Mouse (Mus musculus): ENCODE results near the gene Pkig.

DNA sequence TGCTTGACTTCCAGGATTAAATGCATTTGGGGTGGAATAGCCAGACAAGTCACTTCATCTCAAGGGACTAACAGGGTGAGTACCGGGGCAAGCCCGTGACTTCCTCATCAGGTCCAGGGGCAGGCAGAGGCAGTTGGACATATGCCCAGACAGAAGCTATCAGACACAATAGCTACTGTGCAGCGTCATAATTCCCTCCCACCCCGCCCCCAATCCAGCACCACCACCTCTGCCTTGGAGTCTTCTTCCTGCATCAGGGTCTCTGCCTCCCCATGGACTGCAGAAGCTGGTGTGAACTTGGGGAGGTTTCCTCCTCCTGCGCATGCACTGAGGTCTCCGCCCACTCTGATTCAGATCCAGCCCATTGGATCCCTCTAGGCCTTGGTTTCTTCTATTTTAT lies 77.8 kb downstream of the Pkig start:
- no peak for TF ChIP-seq KAT2A (IDR thresholded peaks at IDR 0.05; ENCODE audit: insufficient replicate concordance, low read length)
- TF ChIP-seq ZKSCAN1 (IDR thresholded peaks at IDR 0.05; ENCODE audit: borderline replicate concordance, low read depth, low read length): no peak

Measured in CH12.LX (cell line).